Mouse (Mus musculus): ENCODE results near the gene Vgll4.

DNA sequence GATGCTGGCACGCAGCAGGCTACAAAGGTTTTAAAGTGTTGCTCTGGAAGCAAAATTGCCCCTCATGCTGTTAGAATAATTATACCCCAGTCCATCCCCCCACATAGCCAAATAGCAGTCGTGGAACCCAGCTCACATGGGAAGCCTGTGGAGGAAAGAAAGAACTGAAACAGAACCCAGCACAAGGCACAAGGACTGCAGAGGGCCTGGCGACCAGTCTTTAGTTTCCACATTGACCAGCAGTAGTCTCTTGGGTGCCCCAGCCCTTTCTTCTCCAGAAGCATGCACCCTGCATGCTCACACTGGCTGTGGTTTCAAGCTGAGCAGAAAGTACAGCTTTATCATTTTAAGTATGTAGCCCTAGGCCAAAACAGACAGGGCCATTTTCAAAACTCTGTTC is 127.7 kb downstream of the Vgll4 start:
- no peak for TF ChIP-seq POLR2A (IDR thresholded peaks at IDR 0.05; ENCODE audit: extremely low read depth, insufficient read depth, low read length)
- TF ChIP-seq CTCF (IDR thresholded peaks at IDR 0.05; ENCODE audit: low read depth, low read length): no peak

Measured in liver, adult 2 months (tissue).